Mouse (Mus musculus): ENCODE results near the gene Strada. TPM values are rescaled to one million over a fixed set of nuclear protein-coding genes. Genes with fewer than 3 reads are reported as not detected.
A peak's percentile ranks its signal among the peaks of the same experiment; 100 is the strongest.
"Not testable (repeated sequence)": the region's sequence is repeated elsewhere in the genome, so short reads cannot be mapped to it uniquely, and the experiment has no call there.

Gene Strada
- 35.2 and 36.1 TPM in 2 replicates for polyA plus RNA-seq (2016; fragmentation: Nextera tagmentation; extraction: Ambion mirVana)

DNA sequence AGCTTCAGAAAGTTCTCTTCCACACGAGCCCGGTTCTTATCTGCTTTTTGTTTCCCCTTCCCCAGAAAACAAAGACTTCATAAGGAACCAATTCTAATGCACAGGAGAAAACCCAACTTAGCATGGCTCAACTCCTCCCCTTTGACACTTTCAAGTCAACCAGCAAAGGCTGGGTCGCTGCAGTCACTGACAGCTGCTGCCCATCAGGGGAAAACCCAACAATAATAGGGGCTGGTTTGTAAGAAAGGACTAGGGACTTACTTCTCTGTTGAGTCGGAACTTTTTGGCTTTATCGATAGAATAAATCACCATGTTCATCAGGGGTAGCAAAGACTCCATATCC, at the start of gene Strada:
Gene Strada (minus strand): TSS at position 46 of the 343 bp plus-strand sequence.
- peaks cover 74% of the 10 kb centered on the region for H3K36me3 ChIP-seq (replicated peaks)
- ATAC-seq (ENCODE audit: low FRiP score), result no peak
- no peaks in the 10 kb centered on the region for H3K4me1 ChIP-seq
- no peaks in the 10 kb centered on the region for H3K27me3 ChIP-seq
- no peak within 1 kb of the TSS for H3K4me2 ChIP-seq
- H3K4me3 ChIP-seq (replicated peaks), result no peak within 1 kb of the TSS
- 84% methylated on average over 5 of the region's 5 CpGs for WGBS
- no peak within 1 kb of the TSS for H3K27ac ChIP-seq
- no peaks in the 10 kb centered on the region for H3K9me3 ChIP-seq
- H3K9ac ChIP-seq, result no peak within 1 kb of the TSS

DNA sequence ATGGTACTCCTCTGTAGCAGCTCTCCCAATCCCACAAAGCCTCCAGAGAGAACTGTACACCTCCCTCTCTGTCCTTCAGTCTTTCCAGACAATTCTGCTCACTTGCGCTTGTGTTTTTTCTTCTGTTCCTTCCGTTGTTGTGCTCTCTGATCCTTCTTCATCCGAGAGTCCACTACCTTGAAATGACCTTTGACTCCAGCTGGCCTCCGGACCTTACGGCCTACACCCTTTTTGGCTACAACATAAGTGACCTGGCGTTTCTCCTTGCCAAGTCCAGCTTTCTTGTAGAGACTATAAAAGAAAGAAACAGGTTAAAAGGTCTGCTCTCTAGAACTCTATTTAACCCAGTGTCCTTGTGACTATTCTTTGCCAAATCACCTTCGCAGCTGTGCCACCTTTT, 47.4 kb upstream of the Strada start:
- ATAC-seq (ENCODE audit: low FRiP score), result no peak
- peaks cover 98% of the 10 kb centered on the region for H3K36me3 ChIP-seq (replicated peaks)

DNA sequence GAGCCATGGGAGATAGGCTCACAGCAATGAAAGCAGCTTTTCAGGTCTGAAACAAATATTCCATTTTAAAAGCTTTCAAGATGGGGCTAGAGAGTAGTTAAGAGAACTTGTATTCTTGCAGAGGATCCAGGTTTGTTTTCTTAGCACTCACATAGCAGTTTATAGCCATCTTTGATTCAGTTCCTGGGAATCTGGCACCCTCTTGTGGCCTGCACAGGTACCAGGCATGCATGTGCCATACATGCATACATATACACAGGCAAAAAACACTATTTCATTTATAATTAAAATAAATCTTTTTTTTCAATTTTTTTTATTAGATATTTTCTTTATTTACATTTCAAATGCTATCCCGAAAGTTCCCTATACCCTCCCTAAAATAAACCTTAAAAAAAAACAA, 44.9 kb upstream of the Strada start:
- no peak for ATAC-seq (ENCODE audit: low FRiP score)
- H3K9me3 ChIP-seq, result no peaks in the 10 kb centered on the region
- H3K36me3 ChIP-seq (replicated peaks), result peaks cover 99% of the 10 kb centered on the region
- H3K4me3 ChIP-seq (replicated peaks), result no peak overlapping the region
- no peaks in the 10 kb centered on the region for H3K4me1 ChIP-seq
- no peak overlapping the region for H3K4me2 ChIP-seq
- no peak overlapping the region for H3K27ac ChIP-seq
- no peaks in the 10 kb centered on the region for H3K27me3 ChIP-seq
- 93% methylated on average over 1 of the region's 1 CpGs for WGBS
- no peak overlapping the region for H3K9ac ChIP-seq

More for the DNA sequence above, 47.4 kb upstream of the Strada start:
- Histone ChIP-seq H3K9ac (no peak overlapping the region), H3K27ac (no peak overlapping the region), H3K27me3 (no peaks in the 10 kb centered on the region), H3K9me3 (no peaks in the 10 kb centered on the region), H3K4me3 (replicated peaks) (no peak overlapping the region), H3K4me2 (no peak overlapping the region), H3K4me1 (no peaks in the 10 kb centered on the region)
- WGBS, result 90% methylated on average over 7 of the region's 7 CpGs

DNA sequence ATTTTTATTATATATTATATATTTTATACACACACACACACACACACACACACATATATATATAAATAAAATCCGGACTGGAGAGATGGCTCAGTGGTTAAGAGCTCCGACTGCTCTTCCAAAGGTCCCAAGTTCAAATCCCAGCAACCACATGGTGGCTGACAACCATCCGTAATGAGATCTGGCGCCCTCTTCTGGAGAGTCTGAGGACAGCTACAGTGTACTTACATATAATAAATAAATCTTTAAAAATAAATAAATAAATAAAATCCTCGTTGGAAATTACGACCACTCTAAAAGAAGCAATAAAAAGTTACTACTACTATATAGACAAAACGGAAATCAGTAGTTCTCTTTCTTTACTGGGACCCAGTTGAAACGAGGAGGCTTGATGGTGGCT, 32.0 kb upstream of the Strada start:
- not testable (repeated sequence) for H3K9me3 ChIP-seq; H3K9ac ChIP-seq; H3K27me3 ChIP-seq; H3K4me2 ChIP-seq; ATAC-seq (ENCODE audit: low FRiP score); H3K27ac ChIP-seq; H3K4me1 ChIP-seq; H3K4me3 ChIP-seq (replicated peaks)
- peaks cover 75% of the 10 kb centered on the region for H3K36me3 ChIP-seq (replicated peaks)
- WGBS, result 82% methylated on average over 8 of the region's 8 CpGs

DNA sequence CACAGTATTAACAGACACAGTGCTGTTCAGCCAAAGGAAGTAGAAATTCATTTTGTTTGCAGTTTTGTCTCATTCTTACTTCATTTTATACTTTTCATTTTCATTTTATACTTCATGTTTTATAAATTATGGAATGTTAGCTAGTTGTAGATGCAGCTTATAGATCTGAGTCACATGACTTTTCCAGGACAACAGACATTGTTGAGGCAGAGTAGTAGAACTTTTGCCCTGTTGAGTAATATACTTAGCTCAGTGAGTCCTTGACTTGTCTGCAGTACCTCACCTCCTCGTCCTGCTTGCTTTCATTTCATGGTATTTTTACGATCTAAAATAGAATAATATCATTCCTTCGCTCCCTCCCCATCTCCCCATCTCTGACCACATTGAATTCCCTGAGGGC, 18.6 kb upstream of the Strada start:
- WGBS, result 92% methylated on average over 3 of the region's 3 CpGs
- Histone ChIP-seq H3K27me3 (no peaks in the 10 kb centered on the region), H3K36me3 (replicated peaks) (peaks cover 18% of the 10 kb centered on the region), H3K9me3 (no peaks in the 10 kb centered on the region), H3K27ac (no peak overlapping the region), H3K9ac (no peak overlapping the region), H3K4me1 (peaks cover 18% of the 10 kb centered on the region), H3K4me3 (replicated peaks) (no peak overlapping the region), H3K4me2 (no peak overlapping the region)
- no peak for ATAC-seq (ENCODE audit: low FRiP score)

DNA sequence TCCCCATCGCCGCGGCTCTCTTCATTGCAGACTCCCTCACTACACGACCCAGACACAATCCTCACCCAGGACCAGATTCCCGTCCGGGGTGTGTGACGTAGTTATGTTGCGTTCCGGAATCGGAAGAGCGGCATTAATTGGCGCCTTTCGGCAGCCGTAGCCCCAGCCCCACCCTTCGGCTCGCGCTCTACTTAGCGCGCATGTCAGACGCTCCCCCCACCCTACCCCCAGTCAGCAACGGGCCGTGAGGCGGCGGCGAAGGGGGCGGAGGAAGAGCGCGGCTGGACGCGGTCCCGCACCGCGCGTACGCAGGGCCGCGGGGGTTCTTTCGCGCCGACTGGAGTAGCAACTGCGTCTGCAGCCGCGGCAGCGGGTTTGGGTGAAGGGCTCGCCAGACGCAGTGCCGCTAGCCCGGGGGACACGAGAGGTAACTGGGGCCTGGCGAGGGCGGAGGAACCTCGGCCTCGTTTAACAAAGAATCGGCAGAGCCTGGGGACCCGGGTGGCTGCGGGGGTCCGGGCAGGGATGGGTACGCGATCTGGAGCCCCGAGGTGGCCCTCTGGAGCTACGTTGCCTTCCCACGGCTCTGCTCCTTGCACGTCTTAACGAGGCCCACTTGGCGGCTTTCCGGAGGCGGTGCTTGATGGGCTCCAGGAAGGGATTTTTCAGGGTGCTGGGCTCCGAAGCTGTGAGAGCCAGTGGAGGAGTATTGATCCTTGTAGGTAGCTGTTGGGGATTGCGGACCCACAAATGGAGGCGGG, 14.9 kb upstream of the Strada start, which contains the start of gene Ddx42:
Gene Ddx42 (plus strand): TSS at position 197 of the 761 bp plus-strand sequence.
- H3K4me2 ChIP-seq, result peak within 1 kb of the TSS; percentile 63
- peak within 1 kb of the TSS; percentile 96 for H3K4me3 ChIP-seq (replicated peaks)
- H3K4me1 ChIP-seq, result peaks cover 26% of the 10 kb centered on the region
- peaks cover 14% of the 10 kb centered on the region for H3K36me3 ChIP-seq (replicated peaks)
- H3K9me3 ChIP-seq, result no peaks in the 10 kb centered on the region
- no peaks in the 10 kb centered on the region for H3K27me3 ChIP-seq
- peak within 1 kb of the TSS; percentile 96 for H3K27ac ChIP-seq
- peak; percentile 94 for ATAC-seq (ENCODE audit: low FRiP score)
- WGBS, result under 1% methylated on average over 66 of the region's 70 CpGs
- peak within 1 kb of the TSS; percentile 98 for H3K9ac ChIP-seq

DNA sequence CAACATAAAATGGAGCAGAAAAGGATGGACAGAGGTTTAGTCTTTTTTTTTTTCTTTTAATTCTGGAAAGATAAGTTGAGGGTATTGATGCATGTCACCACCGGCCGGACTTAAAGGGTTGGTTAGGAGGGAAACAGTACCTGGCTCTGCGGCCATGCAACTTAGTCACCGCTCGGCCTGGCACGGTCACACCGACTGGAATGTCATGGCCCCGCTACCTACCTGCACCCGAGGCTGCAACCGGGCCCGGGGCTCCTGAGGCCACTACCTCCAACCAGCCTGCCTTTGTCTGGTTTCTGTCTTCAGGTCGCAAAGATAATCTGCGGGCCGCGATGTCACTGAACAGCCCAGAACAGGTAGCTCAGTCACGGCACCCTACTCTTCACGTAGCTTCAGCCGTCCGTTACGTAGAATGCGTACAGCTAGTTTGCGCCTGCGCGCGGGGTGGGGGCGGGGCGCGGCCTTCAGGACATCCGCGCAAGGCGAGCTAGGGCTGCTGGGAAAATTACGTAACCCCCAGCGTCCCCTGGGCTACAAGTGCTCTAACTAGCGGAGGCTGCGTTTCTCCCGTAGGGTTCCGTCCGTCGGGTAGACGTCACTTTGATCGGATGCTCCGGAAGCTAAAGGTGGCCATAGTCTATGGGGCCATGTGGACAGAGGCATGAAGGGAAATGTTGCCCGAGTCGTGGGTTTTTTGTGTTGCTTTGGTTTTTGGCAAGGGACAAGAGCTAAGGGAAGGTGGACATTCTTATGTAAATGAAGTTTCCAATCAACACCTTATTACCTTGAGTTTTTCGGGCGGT, 14.2 kb upstream of the Strada start, which contains the start of gene Ccdc47:
Gene Ccdc47 (minus strand): TSS at position 418 of the 803 bp plus-strand sequence.
- under 1% methylated on average over 46 of the region's 46 CpGs for WGBS
- peak within 1 kb of the TSS; percentile 96 for H3K27ac ChIP-seq

DNA sequence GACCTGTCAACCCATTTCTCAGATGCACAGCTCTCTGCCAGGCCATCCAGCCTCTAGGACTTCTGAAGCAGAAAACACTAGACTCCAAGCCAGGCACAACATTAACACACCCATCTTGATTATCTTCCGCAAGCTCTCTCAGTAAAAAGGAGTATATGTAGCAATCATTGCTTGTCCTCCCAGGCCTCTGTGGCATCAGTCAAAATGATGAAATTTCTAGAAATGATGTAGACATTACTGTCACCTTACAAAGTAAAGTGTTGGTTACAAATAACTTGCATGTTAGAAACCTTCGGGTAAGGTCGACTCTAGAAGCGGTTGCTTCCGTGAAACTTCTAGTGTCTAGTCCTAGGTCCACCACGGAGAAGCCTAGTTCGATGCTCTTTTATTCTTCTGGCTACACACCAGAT, 13.5 kb upstream of the Strada start:
- Histone ChIP-seq H3K36me3 (replicated peaks) (peaks cover 26% of the 10 kb centered on the region), H3K4me2 (peak overlapping the region; percentile 63), H3K27ac (no peak overlapping the region), H3K27me3 (no peaks in the 10 kb centered on the region), H3K9me3 (no peaks in the 10 kb centered on the region), H3K4me1 (peaks cover 26% of the 10 kb centered on the region), H3K4me3 (replicated peaks) (peak overlapping the region; percentile 96), H3K9ac (peak overlapping the region; percentile 98)
- WGBS, result 31% methylated on average over 7 of the region's 7 CpGs
- ATAC-seq (ENCODE audit: low FRiP score), result no peak

More for the DNA sequence above, 14.2 kb upstream of the Strada start, which contains the start of gene Ccdc47:
- Histone ChIP-seq H3K36me3 (replicated peaks) (peaks cover 22% of the 10 kb centered on the region), H3K27me3 (no peaks in the 10 kb centered on the region), H3K4me1 (peaks cover 26% of the 10 kb centered on the region), H3K4me3 (replicated peaks) (peak within 1 kb of the TSS; percentile 96), H3K4me2 (peak within 1 kb of the TSS; percentile 63), H3K9me3 (no peaks in the 10 kb centered on the region), H3K9ac (peak within 1 kb of the TSS; percentile 98)
- ATAC-seq (ENCODE audit: low FRiP score), result peak; percentile 97

DNA sequence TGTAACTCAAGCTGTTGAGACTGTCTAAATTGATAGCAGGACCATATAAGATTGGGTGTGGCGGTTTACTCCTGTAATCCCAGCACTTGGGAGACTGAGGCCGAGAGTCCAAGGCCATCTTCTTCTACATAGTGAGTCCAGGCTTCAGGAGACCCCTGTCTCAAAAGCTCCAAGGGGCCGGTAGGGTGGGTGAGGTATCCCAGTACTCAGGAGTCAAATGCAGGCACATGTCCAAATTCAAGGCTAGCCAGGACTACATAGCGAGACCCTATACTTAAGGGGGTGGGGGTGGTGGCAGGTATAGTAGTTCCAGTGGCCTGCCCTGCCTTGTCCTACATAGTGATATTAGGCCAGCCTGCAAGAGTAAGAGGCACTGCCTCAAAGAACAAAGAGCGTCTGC, 12.9 kb upstream of the Strada start:
- Histone ChIP-seq H3K9me3 (no peaks in the 10 kb centered on the region), H3K4me3 (replicated peaks) (peak overlapping the region; percentile 96), H3K9ac (peak overlapping the region; percentile 98), H3K36me3 (replicated peaks) (peaks cover 32% of the 10 kb centered on the region), H3K4me1 (peaks cover 26% of the 10 kb centered on the region), H3K4me2 (peak overlapping the region; percentile 63), H3K27ac (no peak overlapping the region), H3K27me3 (no peaks in the 10 kb centered on the region)
- 91% methylated on average over 5 of the region's 5 CpGs for WGBS
- no peak for ATAC-seq (ENCODE audit: low FRiP score)

DNA sequence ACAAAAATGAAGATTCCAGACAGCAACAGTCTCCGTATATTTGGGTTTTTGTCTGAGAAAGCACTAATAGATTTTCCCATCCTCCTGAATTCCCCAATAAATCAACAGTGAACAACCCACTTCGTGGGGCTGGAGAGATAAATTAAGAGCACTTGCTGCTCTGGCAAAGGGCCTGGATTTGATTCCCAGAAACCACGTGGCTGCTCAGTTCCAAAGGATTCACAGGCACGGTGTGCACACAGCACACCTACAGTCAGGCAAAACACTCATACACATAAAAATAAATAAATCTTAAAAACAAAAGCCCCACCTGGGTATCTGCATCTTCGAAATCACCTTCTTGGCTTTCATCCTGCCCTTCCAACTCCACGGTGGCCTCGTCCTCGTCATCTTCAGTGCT, 10.8 kb upstream of the Strada start:
- Histone ChIP-seq H3K27ac (no peak overlapping the region), H3K4me1 (peaks cover 15% of the 10 kb centered on the region), H3K4me3 (replicated peaks) (no peak overlapping the region), H3K36me3 (replicated peaks) (peaks cover 51% of the 10 kb centered on the region), H3K27me3 (no peaks in the 10 kb centered on the region), H3K9ac (no peak overlapping the region), H3K4me2 (no peak overlapping the region), H3K9me3 (no peaks in the 10 kb centered on the region)
- no peak for ATAC-seq (ENCODE audit: low FRiP score)
- 96% methylated on average over 8 of the region's 8 CpGs for WGBS

DNA sequence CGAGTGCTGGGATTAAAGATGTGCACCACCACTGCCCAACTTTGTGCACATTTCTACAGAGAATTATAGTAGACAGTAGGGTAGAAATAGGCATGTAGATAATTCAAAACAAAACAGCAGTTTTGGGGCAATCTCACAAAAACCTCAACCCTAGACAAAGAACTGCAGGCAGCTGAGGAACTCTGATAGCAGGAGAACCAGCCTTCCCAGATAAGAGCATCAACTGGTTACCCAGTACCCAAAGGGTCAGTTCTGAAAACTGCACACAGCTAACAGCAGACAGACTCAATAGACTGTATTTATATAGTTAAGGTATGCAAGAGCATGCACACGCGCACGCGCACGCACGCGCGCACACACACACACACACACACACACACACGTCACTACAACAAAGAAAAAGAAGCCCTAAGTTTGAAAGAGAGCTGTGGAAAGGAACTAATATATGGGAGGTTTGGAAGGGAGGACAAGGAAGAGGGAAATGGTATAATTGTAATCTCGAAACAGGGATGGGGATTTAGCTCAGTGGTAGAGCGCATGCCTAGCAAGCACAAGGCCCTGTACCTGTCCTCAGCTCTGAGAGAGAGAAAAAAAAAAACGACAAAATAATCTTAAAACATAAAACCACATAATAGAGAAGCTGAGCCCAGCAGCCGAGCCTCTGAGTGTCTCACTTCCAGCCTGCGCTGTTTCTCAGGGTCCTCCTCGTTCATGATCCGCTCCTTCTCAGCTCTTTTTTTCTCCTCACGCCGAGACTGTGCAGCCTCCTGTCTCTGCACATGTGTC, 438 bp downstream of the Strada start:
- no peak overlapping the region for H3K27ac ChIP-seq
- no peaks in the 10 kb centered on the region for H3K9me3 ChIP-seq
- H3K4me1 ChIP-seq, result no peaks in the 10 kb centered on the region
- H3K27me3 ChIP-seq, result no peaks in the 10 kb centered on the region
- 94% methylated on average over 19 of the region's 19 CpGs for WGBS
- no peak overlapping the region for H3K4me2 ChIP-seq
- ATAC-seq (ENCODE audit: low FRiP score), result no peak
- peaks cover 74% of the 10 kb centered on the region for H3K36me3 ChIP-seq (replicated peaks)
- H3K9ac ChIP-seq, result no peak overlapping the region
- H3K4me3 ChIP-seq (replicated peaks), result no peak overlapping the region

DNA sequence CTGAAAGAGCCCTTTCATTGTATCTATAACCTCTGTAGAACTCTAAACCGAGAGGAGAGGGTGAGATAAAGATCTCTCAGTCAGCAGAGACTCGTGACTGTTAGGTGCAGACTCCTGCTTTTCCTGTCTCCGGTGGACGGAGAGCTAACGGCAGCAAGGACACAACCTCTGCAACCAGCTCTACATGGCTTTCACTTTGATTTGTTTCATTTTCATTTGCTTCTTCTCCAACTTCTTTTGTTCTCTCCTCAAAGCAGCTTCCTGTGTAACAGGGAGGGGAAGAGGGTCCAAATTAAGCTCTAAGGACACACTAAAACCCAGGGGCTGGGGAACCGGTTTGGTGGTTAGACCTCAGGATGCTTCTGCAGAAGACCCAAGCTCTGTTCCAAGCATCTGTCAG, 1.2 kb downstream of the Strada start:
- Histone ChIP-seq H3K4me2 (no peak overlapping the region), H3K27ac (no peak overlapping the region), H3K4me1 (no peaks in the 10 kb centered on the region), H3K27me3 (no peaks in the 10 kb centered on the region), H3K9ac (no peak overlapping the region), H3K9me3 (no peaks in the 10 kb centered on the region), H3K36me3 (replicated peaks) (peaks cover 75% of the 10 kb centered on the region), H3K4me3 (replicated peaks) (no peak overlapping the region)
- WGBS, result 92% methylated on average over 6 of the region's 6 CpGs
- ATAC-seq (ENCODE audit: low FRiP score), result no peak
